Mouse (Mus musculus) layer of hippocampus, postnatal 14 days (tissue): ENCODE data around the gene Dis3. TPM values are rescaled to one million over a fixed set of nuclear protein-coding genes. Genes with fewer than 3 reads are reported as not detected.

Experiments
- DNase-seq, 2 experiments: peaks; one replicate each; pipeline ENCODE4 v3.0.0; 2021 to 2022; ENCODE audit warnings: low spot score in 2 of 2, mixed read lengths in 1 of 2
- long read RNA-seq, 2 experiments: library from polyadenylated mRNA; stranded (forward); transcript quantifications; one replicate each; pipeline ENCODE4 v2.0.0; 2021
- total RNA-seq, 2 experiments: library from RNA; stranded (reverse); gene quantifications; 2 replicates each; pipeline ENCODE4 v1.2.3; 2021

Dis3 gene
- 10 to 100 TPM; 20.8 to 21.7 TPM for total RNA-seq
- long read RNA-seq, experiment 1, full-length matches to known transcripts = 5 of 10 reads
- long read RNA-seq, experiment 1, partial matches to known transcripts = 1 of 10 reads
- long read RNA-seq, experiment 1, other reads (novel, unspliced or antisense) = 4 of 10 reads
- long read RNA-seq, experiment 2, full-length matches to known transcripts = 2 of 7 reads
- long read RNA-seq, experiment 2, partial matches to known transcripts = 0 of 7 reads
- long read RNA-seq, experiment 2, other reads (novel, unspliced or antisense) = 5 of 7 reads

GRCm38 (mm10) chr14:99099267-99099966, at the start of gene Dis3, which contains the start of gene Pibf1:
Gene Dis3 (minus strand): TSS chr14:99099770.
Gene Pibf1 (plus strand): TSS chr14:99099424.
- peak; percentile 98 to 99 for DNase-seq

GRCm38 (mm10) chr14:99146841-99147240, 47.3 kb upstream of the Dis3 start:
- DNase-seq = no peak

GRCm38 (mm10) chr14:99141786-99142633, 42.4 kb upstream of the Dis3 start:
- peak; percentile 76 to 81 for DNase-seq

- DNase-seq = no peak
Measured at GRCm38 (mm10) chr14:99140036-99140435, 40.5 kb upstream of the Dis3 start.

GRCm38 (mm10) chr14:99136297-99136696, 36.7 kb upstream of the Dis3 start:
- no peak for DNase-seq

- DNase-seq = no peak
Measured at GRCm38 (mm10) chr14:99135761-99136160, 36.2 kb upstream of the Dis3 start.

- DNase-seq = no peak
Measured at GRCm38 (mm10) chr14:99134048-99134447, 34.5 kb upstream of the Dis3 start.

- DNase-seq = no peak
Measured at GRCm38 (mm10) chr14:99129050-99129449, 29.5 kb upstream of the Dis3 start.

GRCm38 (mm10) chr14:99127509-99127908, 27.9 kb upstream of the Dis3 start:
- no peak for DNase-seq

- no peak for DNase-seq
Measured at GRCm38 (mm10) chr14:99126713-99127112, 27.1 kb upstream of the Dis3 start.

- DNase-seq = no peak
Measured at GRCm38 (mm10) chr14:99124076-99124475, 24.5 kb upstream of the Dis3 start.

- no peak for DNase-seq
Measured at GRCm38 (mm10) chr14:99121584-99122339, 22.2 kb upstream of the Dis3 start.

GRCm38 (mm10) chr14:99117576-99117975, 18.0 kb upstream of the Dis3 start:
- DNase-seq = no peak

GRCm38 (mm10) chr14:99108762-99109161, 9.2 kb upstream of the Dis3 start:
- no peak for DNase-seq

GRCm38 (mm10) chr14:99107631-99108187, 8.1 kb upstream of the Dis3 start:
- DNase-seq = no peak

- no peak for DNase-seq
Measured at GRCm38 (mm10) chr14:99106671-99107070, 7.1 kb upstream of the Dis3 start.

- DNase-seq = no peak
Measured at GRCm38 (mm10) chr14:99104542-99105123, 5.1 kb upstream of the Dis3 start.

GRCm38 (mm10) chr14:99103050-99103449, 3.5 kb upstream of the Dis3 start:
- no peak for DNase-seq

- no peak for DNase-seq
Measured at GRCm38 (mm10) chr14:99099967-99100587, 507 bp upstream of the Dis3 start.

- no peak for DNase-seq
Measured at GRCm38 (mm10) chr14:99088947-99089346, 10.6 kb downstream of the Dis3 start.
